Mouse (Mus musculus) intestine, postnatal 0 days (tissue): Measurements from ENCODE around the gene Kcnb1. TPM values are rescaled to one million over a fixed set of nuclear protein-coding genes. Genes with fewer than 3 reads are reported as not detected.

Source experiments
- ATAC-seq: fragments of 200-750 bp; cut with Nextera tagmentation; 2 replicates; pipeline ENCODE4 v1.8.0; 2017; ENCODE audit warnings: mild to moderate bottlenecking, moderate TSS enrichment, moderate library complexity
- H3K27ac ChIP-seq: fragments of 300-500 bp; sonication (generic); 2 replicates; pipeline ENCODE4 v1.5.1; 2014; ENCODE audit warnings: mild to moderate bottlenecking, low read depth, low read length, moderate library complexity
- H3K27me3 ChIP-seq: fragments of 300-500 bp; sonication (generic); replicated peaks from 2 replicates; pipeline ENCODE4 v1.6.1; 2014; ENCODE audit warnings: low read length, mixed read lengths; ENCODE audit not compliant: control insufficient read depth, insufficient read depth
- H3K36me3 ChIP-seq: fragments of 300-500 bp; sonication (generic); 2 replicates; pipeline ENCODE4 v1.6.1; 2014; ENCODE audit warnings: mild to moderate bottlenecking, moderate library complexity; ENCODE audit not compliant: control insufficient read depth, insufficient read depth
- H3K4me1 ChIP-seq: fragments of 300-500 bp; sonication (generic); replicated peaks from 2 replicates; pipeline ENCODE4 v1.6.1; 2014; ENCODE audit warnings: antibody characterized with exemption, low read length, mixed read lengths; ENCODE audit not compliant: control insufficient read depth, insufficient read depth
- H3K4me2 ChIP-seq: fragments of 300-500 bp; sonication (generic); replicated peaks from 2 replicates; pipeline ENCODE4 v1.6.1; 2014; ENCODE audit warnings: low read depth, mild to moderate bottlenecking, moderate library complexity
- H3K4me3 ChIP-seq: fragments of 300-500 bp; sonication (generic); 2 replicates; pipeline ENCODE4 v1.5.1; 2014; ENCODE audit warnings: low read depth, low read length
- H3K9ac ChIP-seq: fragments of 300-500 bp; sonication (generic); 2 replicates; pipeline ENCODE4 v1.6.1; 2014; ENCODE audit warnings: mild to moderate bottlenecking, low read depth, low read length
- H3K9me3 ChIP-seq: fragments of 300-500 bp; sonication (generic); 2 replicates; pipeline ENCODE4 v1.6.1; 2016; ENCODE audit warnings: mixed run types; ENCODE audit not compliant: control insufficient read depth
- CTCF ChIP-seq: sonication (generic); IDR thresholded peaks from 2 replicates; pipeline ENCODE4 v1.5.1; 2016; ENCODE audit warnings: low read depth, mild to moderate bottlenecking, control low read depth, antibody characterized with exemption, moderate library complexity
- WGBS: fragments of 180-500 bp; shearing (Covaris S2); extraction: QIAGEN DNeasy Blood & Tissue Kit; methylation state at CpG from one replicate; pipeline ENCODE4 v1.1.7; 2014; 5-methylcytosine and 5-hydroxymethylcytosine counted together
- polyA plus RNA-seq: library from polyadenylated mRNA; unstranded; fragments of >200 nt; fragmentation: Nextera tagmentation; extraction: Ambion mirVana; gene quantifications from 2 replicates; pipeline ENCODE4 v1.2.1, GENCODE M21; 2015

The Kcnb1 gene
- polyA plus RNA-seq, 1 experiment from 2014 or later = 1.1 TPM

DNA sequence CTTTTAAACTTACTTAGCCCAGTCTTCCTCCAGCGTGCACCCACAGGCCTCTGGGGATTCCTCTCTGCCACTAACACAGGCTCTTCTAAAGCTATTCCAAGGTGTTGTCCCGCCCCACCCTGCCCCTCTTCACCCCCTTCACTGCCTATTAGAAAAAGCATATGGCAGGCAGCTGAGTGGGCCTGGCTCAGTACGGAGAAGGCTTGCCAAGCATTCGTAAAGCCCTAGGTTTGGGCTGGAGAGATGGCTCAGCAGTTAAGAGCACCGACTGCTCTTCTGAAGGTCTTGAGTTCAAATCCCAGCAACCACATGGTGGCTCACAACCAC, 43.0 kb upstream of the Kcnb1 start:
- 73% methylated on average over 5 of the region's 5 CpGs for WGBS
- no peak overlapping the region for H3K27ac ChIP-seq
- H3K27me3 ChIP-seq = no peaks in the 10 kb centered on the region
- H3K9ac ChIP-seq = no peak overlapping the region
- no peak overlapping the region for H3K4me3 ChIP-seq
- H3K36me3 ChIP-seq = no peaks in the 10 kb centered on the region
- H3K9me3 ChIP-seq = no peaks in the 10 kb centered on the region
- no peaks in the 10 kb centered on the region for H3K4me1 ChIP-seq
- TF ChIP-seq CTCF = no peak
- no peak overlapping the region for H3K4me2 ChIP-seq
- ATAC-seq = no peak

DNA sequence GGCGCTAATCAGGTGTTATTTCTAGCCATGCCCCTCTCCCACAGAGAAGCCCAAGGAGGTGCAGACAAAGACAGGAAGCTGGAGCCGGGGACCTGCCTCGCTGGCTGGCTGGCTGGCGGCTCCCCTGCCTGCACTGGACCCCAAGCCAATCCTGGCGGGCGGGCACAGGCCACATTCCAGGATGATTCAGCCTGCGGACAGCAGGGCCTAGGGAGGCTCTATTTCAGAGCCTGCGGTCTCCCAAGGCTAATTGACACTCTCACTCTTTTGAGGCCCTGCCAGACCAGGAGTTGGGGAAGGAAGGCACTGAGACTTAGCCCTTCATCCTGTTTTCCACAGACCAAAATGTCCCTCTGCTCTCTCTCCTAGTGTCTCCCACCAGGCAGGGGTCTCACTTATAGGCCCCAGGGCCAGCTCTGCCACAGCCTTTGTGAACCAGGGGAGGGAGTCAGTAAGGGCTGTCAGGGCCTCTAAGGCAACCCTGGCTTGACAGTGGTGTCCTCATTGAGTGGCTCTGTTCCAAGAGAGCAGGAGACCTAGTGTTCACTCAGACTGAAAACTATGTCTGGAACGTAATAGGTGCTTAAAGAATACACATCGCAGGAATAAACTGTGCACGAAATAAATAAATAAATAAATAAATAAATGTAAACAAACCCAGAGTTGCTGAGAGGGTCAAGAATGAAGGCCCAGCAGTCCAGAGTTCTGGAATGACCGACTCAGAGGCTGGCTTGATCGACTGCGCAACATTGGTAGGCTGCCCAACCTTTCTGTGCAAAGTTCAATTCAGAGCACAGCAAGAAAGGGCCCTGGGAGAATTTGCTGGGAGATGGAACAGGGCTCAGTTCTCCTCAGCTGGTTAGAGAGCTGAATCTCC, 42.4 kb upstream of the Kcnb1 start:
- Histone ChIP-seq H3K27ac (no peak overlapping the region), H3K9ac (no peak overlapping the region), H3K9me3 (no peaks in the 10 kb centered on the region), H3K4me1 (no peaks in the 10 kb centered on the region), H3K36me3 (no peaks in the 10 kb centered on the region), H3K4me2 (no peak overlapping the region), H3K27me3 (no peaks in the 10 kb centered on the region), H3K4me3 (no peak overlapping the region)
- no peak for ATAC-seq
- 62% methylated on average over 14 of the region's 14 CpGs for WGBS
- no peak for TF ChIP-seq CTCF

DNA sequence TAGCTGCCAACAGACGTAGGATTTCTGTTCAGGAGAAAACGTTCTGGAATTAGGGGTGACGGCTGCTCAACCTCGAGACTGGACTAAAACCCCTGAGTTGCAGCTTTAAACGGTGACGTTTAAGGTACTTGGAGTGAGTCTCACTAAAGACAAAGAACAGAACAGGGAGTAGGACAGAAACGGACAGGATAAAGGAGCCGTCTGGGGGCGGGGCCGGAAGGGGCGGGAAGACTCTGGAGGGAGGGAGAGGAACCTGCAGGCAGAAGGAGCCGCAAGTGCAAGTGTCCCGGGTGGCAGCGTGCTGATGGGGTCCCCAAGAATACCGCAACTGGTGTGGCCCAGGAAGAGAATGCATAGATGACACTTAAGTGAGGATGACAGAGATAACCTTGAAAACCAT, 40.6 kb upstream of the Kcnb1 start:
- Histone ChIP-seq H3K4me1 (no peaks in the 10 kb centered on the region), H3K27ac (no peak overlapping the region), H3K4me3 (0 out of 2 replicates have a peak overlapping the region, but pooled peaks have one; percentile 6), H3K9ac (0 out of 2 replicates have a peak overlapping the region, but pooled peaks have one; percentile 18), H3K9me3 (no peaks in the 10 kb centered on the region), H3K27me3 (no peaks in the 10 kb centered on the region), H3K36me3 (no peaks in the 10 kb centered on the region), H3K4me2 (peak overlapping the region; percentile 52)
- 12% methylated on average over 15 of the region's 15 CpGs for WGBS
- no peak for ATAC-seq
- no peak for TF ChIP-seq CTCF

DNA sequence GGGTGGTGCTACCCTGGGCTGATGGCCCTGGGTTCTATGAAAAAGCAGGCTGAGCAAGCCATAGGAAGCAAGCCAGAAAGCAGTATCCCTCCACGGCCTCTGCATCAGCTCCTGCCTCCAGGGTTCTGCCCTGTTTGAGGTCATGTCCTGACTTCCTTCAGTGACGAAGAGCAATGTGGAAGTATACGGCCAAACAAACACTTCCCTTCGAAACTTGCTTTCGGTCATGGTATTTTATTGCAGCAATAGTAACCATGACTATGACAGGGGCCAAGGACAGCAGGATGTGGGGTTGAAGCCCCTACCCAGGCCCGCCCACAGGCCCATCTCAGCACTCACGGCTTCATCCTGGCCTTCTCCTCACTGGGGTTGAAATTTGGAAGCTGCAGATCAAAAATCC, 35.0 kb upstream of the Kcnb1 start:
- WGBS = 66% methylated on average over 7 of the region's 7 CpGs
- Histone ChIP-seq H3K27me3 (no peaks in the 10 kb centered on the region), H3K36me3 (no peaks in the 10 kb centered on the region), H3K4me1 (no peaks in the 10 kb centered on the region), H3K27ac (no peak overlapping the region), H3K4me2 (no peak overlapping the region), H3K9ac (no peak overlapping the region), H3K9me3 (no peaks in the 10 kb centered on the region), H3K4me3 (no peak overlapping the region)
- no peak for ATAC-seq
- TF ChIP-seq CTCF = no peak

DNA sequence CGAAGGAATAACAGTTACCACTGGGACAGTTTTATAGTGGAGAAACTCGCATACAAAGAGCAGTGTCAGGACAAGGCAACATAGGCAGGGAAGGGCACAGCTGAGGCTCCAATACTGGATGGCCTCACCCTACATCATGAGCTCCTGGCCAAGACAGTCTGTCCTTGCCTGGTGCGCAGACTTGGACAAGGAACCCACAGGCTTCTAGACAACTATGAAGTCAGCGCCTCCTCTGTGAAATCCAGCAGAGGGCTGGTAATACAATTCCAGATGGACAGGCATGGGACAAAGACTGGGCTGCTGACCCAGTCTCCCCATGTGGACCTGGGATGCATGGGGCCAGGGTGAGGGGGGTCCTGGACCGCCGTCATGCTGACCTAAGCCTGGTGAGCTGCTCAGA, 34.2 kb upstream of the Kcnb1 start:
- 92% methylated on average over 6 of the region's 6 CpGs for WGBS
- TF ChIP-seq CTCF = no peak
- Histone ChIP-seq H3K9me3 (no peaks in the 10 kb centered on the region), H3K27me3 (no peaks in the 10 kb centered on the region), H3K4me3 (no peak overlapping the region), H3K4me1 (no peaks in the 10 kb centered on the region), H3K4me2 (no peak overlapping the region), H3K36me3 (no peaks in the 10 kb centered on the region), H3K27ac (no peak overlapping the region), H3K9ac (no peak overlapping the region)
- no peak for ATAC-seq

DNA sequence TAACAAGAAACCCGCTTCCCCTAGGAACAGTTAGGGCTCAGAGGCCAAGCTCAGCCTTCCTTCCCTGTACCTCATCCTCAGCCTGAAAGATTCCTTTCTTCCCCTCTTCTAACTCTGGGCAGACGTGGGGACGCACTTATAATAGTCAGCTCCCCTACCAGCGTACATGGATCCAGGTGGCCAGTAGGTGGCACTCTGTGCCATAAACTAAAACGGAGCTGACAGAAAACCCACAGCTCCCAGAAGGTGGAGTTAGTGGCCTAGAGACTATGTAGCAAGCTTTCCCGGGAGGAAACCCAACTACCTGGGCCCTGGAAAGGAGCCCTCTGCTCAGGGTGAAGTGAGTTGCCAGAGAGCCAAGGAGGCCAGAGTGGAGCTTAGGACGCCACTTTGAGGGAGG, 32.2 kb upstream of the Kcnb1 start:
- Histone ChIP-seq H3K4me3 (no peak overlapping the region), H3K4me2 (no peak overlapping the region), H3K4me1 (no peaks in the 10 kb centered on the region), H3K27me3 (no peaks in the 10 kb centered on the region), H3K36me3 (no peaks in the 10 kb centered on the region), H3K27ac (no peak overlapping the region), H3K9me3 (no peaks in the 10 kb centered on the region), H3K9ac (peak overlapping the region; percentile 7; the same call in 1 of the 2 replicates)
- ATAC-seq = no peak
- peak; percentile 92 for TF ChIP-seq CTCF
- whole genome bisulfite sequencing = 31% methylated on average over 7 of the region's 7 CpGs
